Mouse (Mus musculus) adrenal gland (tissue): ENCODE results near the gene Fam57b.

Source experiments
- intact Hi-C: fragments of 180-260 bp; cut with DNase I; formaldehyde crosslinking; loops from one replicate; pipeline ENCODE4 v1.15.1; 2025

The Fam57b gene

DNA sequence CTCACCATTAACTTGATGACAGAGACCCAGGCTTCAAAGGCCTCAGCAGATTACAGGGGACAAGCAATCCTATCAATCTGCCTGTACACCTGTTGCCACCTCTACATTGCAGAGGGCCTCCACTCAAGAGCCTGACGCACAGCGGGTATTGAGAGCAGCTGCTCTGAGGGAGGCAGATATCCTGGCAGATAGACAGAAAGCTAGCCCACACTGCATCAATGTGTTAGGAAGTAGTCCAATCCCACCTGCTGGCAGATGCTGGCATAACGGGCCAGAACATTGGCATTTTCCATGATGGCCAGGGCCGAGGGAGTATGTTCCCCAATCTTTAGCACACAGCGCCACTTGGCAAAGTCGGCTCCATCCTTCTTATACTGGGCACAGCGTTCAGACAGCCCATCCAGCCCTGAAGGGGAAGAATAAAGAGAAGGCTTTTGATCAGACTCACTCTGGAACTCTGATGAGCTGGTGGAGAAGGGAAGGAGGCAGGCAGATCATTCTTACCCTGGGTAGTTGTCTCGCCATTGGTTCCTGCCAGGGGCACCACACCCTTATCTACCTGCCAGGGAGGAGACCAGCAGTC lies 1.0 kb upstream of the Fam57b start:
- intact Hi-C loops, result loop anchor here (5.0 kb wide), 1 partner anchor 34 kb away; no protein-coding TSS in a partner anchor

DNA sequence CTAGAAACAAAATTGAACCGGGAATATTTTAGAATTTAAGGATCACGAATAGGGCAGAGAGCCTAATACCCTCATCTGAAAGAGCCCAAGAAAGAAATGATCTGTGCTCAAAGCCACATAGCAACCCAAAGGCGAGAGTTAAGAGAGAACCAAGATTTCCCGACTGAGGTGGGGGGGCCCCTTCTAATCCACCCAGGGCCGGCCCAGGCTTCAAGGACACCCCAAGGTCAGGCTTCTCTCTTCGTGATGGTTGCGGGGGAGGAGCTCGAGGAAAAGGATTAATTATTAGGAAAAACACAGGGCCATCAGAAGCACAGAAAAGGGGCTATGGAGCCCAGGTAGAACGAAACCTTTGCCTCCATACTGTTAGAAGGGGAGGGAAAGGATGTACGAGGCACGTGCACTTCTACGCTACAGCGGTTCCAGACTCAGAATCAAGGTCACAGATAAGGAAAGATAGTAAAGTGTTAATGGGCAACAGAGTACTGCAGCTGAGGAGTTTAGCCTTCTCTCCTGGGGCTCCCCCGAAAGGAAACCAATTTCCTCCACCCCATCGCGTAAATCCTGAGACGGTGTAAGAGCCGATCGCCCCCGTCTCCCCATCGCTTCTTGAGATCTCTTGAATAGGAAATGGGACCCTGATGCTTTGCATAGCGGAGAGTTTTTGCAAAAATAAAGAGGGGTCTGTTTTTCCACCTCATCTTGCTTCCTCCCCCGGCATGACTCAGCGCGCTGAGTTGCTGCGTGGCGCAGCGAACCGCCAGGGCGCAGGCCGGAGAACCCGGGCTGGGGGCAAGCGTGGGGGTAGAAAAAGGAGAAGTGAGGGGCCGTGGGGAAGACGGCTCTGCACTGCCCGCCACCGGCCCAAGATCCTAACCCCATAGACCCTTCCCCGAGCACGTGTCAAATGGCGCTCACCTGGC lies 920 bp downstream of the Fam57b start:
- intact Hi-C loops, result loop anchor here (5.0 kb wide), 1 partner anchor 36 kb away; no protein-coding TSS in a partner anchor

- intact Hi-C loops, result loop anchor here (5.0 kb wide), 1 partner anchor 37 kb away; no protein-coding TSS in a partner anchor
Observed at GRCm38 (mm10) chr7:126799050-126799467, 1.6 kb downstream of the Fam57b start.

DNA sequence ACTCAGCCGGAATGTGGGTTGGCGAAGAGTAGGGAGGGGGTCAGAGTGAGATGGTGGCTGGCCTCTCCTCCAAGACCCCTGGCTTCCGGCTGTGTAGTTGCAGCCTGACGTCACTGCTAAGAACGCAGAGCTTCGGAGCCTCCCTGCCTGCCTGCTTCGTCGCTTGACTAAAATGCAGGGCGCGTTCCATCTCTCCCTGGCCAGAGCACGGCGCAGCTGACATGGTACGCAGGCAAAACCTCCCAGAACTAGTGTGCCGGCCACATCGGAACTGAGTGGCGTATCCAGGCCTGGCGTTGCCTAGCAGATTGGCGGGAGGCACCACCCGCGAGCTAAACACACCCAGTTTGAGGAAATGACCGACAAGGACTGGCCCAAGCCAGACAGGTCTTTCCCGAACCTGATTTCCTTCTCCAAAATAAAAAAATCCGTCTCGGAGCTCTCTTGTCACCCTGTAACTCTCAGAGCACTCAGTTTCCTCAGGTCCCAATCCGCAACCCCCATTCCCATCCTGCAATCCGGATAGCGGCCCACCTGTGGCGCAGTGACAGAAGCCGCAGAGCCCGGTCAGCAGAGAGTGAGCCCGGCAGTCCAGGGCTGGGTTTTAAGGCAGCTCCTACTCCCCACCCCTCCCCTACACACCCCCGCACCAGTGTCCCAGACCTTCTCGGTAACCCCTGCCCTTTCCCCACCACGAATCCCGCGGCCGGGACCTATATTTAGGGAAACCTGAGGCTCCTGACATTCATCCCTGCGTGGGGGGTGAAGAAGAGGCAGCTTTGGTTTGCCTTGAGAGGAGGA lies 2.2 kb downstream of the Fam57b start:
- intact Hi-C loops, result loop anchor here (5.0 kb wide), 1 partner anchor 37 kb away; no protein-coding TSS in a partner anchor

- intact Hi-C loops, result no loop called here
Observed at GRCm38 (mm10) chr7:126800269-126801056, 3.0 kb downstream of the Fam57b start.

DNA sequence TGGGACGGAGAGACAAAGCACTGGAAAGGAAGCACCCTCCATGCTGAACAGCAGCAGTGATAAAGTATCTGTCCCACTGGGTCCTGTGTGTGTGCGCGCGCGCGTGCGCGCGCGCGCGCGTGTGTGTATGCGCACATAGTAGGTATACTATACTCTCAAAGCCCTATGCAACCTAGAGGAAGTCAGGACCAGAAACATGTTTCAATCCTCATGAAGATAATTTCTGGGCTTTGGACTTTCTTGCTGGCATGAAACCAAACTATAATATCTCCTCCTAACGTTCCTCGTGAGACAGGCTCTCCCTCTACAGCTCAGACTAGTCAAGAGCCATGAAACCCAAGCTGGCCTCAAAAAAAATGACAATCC lies 3.6 kb downstream of the Fam57b start:
- intact Hi-C loops, result no loop called here

DNA sequence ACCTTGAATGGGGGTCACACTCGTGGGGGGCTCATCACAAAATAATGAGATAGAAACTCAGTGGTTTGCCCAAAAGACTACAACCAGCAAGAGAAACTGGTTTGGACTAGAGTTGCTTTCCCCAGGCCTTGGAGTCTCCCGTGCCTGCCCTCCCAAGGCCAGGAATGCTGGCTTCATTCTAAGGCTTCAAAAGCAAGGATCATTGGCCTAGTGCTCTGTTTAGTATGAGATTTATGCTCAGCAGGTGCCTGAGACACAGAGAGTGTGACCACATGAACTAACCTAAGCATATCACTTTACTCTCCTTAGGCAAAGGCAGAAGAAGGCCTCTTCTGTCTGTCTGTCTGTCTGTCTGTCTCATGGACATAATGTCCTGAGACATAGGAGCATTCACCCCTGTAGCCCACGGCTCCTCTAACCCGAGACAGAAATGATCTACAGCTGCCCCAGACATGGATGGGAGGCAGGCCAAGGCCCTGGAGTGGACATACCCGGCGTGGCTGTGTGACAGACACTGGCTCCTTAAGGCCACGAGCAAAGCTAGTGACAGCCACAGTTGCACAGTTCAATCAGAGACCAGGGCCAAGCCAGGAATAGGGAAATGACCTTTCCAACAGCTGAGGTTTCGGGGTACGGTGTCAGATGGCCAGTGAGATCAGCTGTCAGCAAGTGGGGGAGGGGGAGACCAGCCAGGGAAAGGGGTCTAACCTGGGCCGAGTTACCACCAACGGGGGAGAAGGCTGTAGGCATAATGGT lies 4.8 kb downstream of the Fam57b start:
- intact Hi-C loops, result no loop called here

DNA sequence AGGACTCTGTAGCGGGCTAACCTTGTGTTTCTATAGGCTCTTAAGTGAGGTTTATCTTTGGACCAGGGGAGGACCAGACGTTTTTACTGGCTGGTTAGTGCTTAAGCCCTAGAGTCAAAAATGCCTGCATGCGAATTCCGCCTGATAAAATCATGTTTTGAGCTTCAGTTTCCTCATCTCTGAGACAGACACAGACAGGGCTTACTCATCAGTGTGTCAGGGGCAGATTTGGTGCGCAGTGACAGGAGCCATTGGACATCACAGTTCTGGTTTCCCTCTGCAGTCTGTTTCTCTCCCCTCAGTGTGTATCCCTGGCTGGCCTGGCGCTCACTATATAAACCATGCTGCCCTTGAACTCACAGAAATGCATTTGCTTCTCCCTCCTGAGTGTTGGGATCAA lies 5.7 kb downstream of the Fam57b start:
- intact Hi-C loops, result no loop called here

GRCm38 (mm10) chr7:126803751-126804150 lies 6.3 kb downstream of the Fam57b start:
- intact Hi-C loops, result no loop called here

GRCm38 (mm10) chr7:126806956-126807355 lies 9.5 kb downstream of the Fam57b start:
- intact Hi-C loops, result no loop called here

- intact Hi-C loops, result no loop called here
Observed at GRCm38 (mm10) chr7:126807405-126807804, 9.9 kb downstream of the Fam57b start.

- intact Hi-C loops, result no loop called here
Observed at GRCm38 (mm10) chr7:126808703-126809455, 11.4 kb downstream of the Fam57b start.

GRCm38 (mm10) chr7:126809723-126810369 lies 12.4 kb downstream of the Fam57b start:
- intact Hi-C loops, result no loop called here

GRCm38 (mm10) chr7:126815726-126816222 lies 18.3 kb downstream of the Fam57b start:
- intact Hi-C loops, result no loop called here

GRCm38 (mm10) chr7:126816494-126816893 lies 19.0 kb downstream of the Fam57b start:
- intact Hi-C loops, result no loop called here

DNA sequence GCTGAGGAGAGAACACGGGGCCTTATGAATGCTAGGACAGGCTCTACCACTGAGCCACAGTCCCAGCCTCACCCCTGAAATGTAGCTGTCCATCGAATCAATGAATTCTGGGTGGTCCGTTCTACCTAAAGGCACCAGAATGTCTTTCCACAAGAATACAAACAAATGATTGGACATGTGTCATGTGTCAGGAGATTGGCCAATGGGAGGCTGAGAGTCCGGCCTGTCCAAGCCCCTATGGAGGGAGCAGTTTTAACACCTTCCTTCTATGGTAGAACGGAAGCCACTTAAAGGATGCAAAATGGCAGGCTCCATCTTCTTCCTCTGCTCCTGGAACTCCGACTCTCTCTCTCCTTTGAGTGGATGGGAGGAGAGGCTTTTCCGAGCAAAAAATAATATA lies 20.1 kb downstream of the Fam57b start:
- intact Hi-C loops, result no loop called here

DNA sequence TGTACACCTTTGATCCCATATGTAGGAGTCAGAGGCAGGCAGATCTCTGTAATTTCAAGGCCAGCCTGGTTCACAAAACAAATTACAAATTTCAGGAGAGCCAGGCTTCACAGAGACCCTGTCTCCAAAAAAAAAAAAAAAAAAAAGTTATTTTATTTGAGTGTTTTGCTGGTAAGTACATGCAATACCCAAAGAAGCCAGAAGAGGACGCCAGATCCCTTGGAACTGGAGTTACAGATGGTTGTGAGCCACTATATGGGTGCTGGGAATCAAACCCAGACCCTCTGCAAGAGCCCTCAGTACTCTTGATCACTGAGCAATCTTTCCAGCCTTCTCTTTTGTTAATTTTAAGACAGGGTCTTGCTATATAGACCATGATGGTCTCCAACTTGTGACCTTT lies 21.4 kb downstream of the Fam57b start:
- intact Hi-C loops, result no loop called here

DNA sequence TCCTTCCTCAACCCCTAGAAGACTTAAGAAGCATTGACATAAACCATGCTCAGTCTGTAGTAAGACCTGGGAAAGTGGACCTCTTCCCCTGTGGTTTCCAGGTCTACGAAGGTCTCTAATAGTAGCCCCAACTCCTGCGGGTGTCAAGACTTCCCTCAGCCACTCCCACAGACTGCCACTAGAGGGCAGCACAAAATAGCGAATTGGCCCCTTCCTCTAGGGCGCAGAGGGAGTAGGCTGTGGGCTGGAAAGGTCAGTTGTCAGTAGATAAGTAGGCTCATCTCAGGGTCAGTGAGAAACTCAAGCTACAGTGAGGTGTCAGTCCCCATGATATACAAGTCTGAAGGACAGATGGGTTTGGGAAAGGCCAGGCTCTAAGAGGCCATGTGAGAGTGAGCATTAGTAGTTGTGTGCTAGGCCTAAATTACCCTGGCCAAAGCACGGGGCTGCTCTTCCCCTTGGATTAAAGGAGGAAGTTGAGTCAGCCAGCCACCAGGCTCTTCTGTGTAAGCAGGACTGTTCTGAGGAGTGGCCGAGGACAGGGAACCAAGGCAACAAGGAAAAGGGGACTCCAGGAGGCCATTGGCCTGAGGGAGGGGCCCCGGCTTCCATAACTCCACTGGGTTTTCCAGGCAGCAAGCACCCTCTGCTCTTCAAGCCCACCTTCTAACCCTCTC lies 24.5 kb downstream of the Fam57b start:
- intact Hi-C loops, result loop anchor here (2.0 kb wide), 1 partner anchor 289 kb away; no protein-coding TSS in a partner anchor
